Mouse (Mus musculus) intestine, embryonic 16.5 days (tissue): ENCODE measurements around the gene Gga1. TPM values are rescaled to one million over a fixed set of nuclear protein-coding genes. Genes with fewer than 3 reads are reported as not detected.

ENCODE experiments used
- ATAC-seq: fragments of 200-750 bp; cut with Nextera tagmentation; 2 replicates; pipeline ENCODE4 v1.8.0; 2017; ENCODE audit warnings: moderate TSS enrichment, moderate library complexity
- H3K27ac ChIP-seq: fragments of 300-500 bp; sonication (generic); 2 replicates; pipeline ENCODE4 v1.5.1; 2014; ENCODE audit warnings: mild to moderate bottlenecking, low read length
- H3K27me3 ChIP-seq: fragments of 300-500 bp; sonication (generic); replicated peaks from 2 replicates; pipeline ENCODE4 v1.6.1; 2014; ENCODE audit warnings: low read length, control low read depth, mixed read lengths; ENCODE audit not compliant: control insufficient read depth, insufficient read depth
- H3K36me3 ChIP-seq: fragments of 300-500 bp; sonication (generic); 2 replicates; pipeline ENCODE4 v1.6.1; 2014; ENCODE audit warnings: low read length, control low read depth; ENCODE audit not compliant: control insufficient read depth, insufficient read depth
- H3K4me1 ChIP-seq: fragments of 300-500 bp; sonication (generic); 2 replicates; pipeline ENCODE4 v1.6.1; 2014; ENCODE audit warnings: low read length, control low read depth, mixed read lengths; ENCODE audit not compliant: control insufficient read depth, insufficient read depth
- H3K4me2 ChIP-seq: fragments of 300-500 bp; sonication (generic); 2 replicates; pipeline ENCODE4 v1.6.1; 2014; ENCODE audit warnings: low read depth, low read length, control low read depth
- H3K4me3 ChIP-seq: fragments of 300-500 bp; sonication (generic); 2 replicates; pipeline ENCODE4 v1.5.1; 2014; ENCODE audit warnings: mild to moderate bottlenecking, low read length
- H3K9ac ChIP-seq: fragments of 300-500 bp; sonication (generic); 2 replicates; pipeline ENCODE4 v1.6.1; 2014; ENCODE audit warnings: low read depth, low read length
- H3K9me3 ChIP-seq: fragments of 300-500 bp; sonication (generic); 2 replicates; pipeline ENCODE4 v1.6.1; 2016; ENCODE audit warnings: low read length, control low read depth; ENCODE audit not compliant: control insufficient read depth
- WGBS: fragments of 180-500 bp; shearing (Covaris S2); extraction: QIAGEN DNeasy Blood & Tissue Kit; methylation state at CpG from one replicate; pipeline ENCODE4 v1.1.7; 2014; 5-methylcytosine and 5-hydroxymethylcytosine counted together
- microRNA-seq: library from miRNA; unstranded; fragments of <30 nt; microRNA quantifications from one replicate; pipeline ENCODE4, GENCODE M21; 2016
- polyA plus RNA-seq: library from polyadenylated mRNA; unstranded; fragments of >200 nt; fragmentation: Nextera tagmentation; extraction: Ambion mirVana; gene quantifications from 2 replicates; pipeline ENCODE4 v1.2.1, GENCODE M21; 2015

Gga1 gene
- polyA plus RNA-seq, 1 experiment from 2014 or later: 56.3 TPM

DNA sequence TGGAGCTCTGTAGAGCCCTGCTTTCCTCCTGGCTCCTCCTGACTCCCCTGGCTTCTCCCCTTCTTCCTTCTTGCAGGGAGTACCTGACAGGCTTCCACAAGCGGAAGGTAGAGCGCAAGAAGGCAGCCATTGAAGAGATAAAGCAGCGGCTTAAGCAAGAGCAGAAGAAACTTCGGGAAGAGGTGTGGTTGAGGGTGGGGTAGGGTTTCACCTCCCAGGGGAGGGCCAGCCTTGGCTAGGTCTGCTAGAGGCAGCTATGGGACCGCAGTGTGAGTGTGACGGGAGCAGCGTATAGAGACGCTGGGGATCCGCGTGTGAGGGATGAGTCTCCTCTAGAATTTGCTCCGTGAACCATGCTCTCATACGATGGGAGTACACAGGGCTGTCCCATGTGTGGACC lies 59.4 kb downstream of the Gga1 start:
- no peak for ATAC-seq
- H3K4me3 ChIP-seq: no peak overlapping the region
- no peak overlapping the region for H3K27ac ChIP-seq
- peaks cover 23% of the 10 kb centered on the region for H3K36me3 ChIP-seq
- no peaks in the 10 kb centered on the region for H3K27me3 ChIP-seq
- H3K9ac ChIP-seq: no peak overlapping the region
- H3K9me3 ChIP-seq: no peaks in the 10 kb centered on the region
- peaks cover 10% of the 10 kb centered on the region for H3K4me1 ChIP-seq
- 90% methylated on average over 12 of the region's 12 CpGs for WGBS
- H3K4me2 ChIP-seq: no peak overlapping the region

DNA sequence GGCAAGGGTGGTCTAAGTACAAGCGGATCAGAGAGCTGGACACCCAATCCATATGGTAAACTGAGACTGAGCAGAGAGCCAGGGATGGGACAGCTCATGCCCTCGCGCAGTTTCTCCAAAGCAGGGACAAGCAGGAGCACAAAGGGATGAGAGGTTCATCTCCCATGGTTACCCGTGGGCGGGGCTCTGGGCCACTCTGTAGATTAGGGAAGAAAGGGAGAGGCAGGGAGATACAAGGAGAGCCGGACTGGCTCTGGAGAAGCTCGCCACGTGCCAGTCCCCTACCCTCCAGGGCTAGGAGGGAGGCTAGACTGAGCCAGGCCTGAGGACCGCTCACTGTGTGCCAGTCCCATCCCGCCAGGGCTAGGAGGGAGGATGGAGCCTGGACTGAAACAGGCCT lies 60.3 kb downstream of the Gga1 start:
- Histone ChIP-seq H3K27me3 (no peaks in the 10 kb centered on the region), H3K9me3 (no peaks in the 10 kb centered on the region), H3K27ac (no peak overlapping the region), H3K4me2 (no peak overlapping the region), H3K9ac (no peak overlapping the region), H3K36me3 (peaks cover 23% of the 10 kb centered on the region), H3K4me1 (peaks cover 10% of the 10 kb centered on the region), H3K4me3 (no peak overlapping the region)
- WGBS: 89% methylated on average over 10 of the region's 10 CpGs
- ATAC-seq: no peak

DNA sequence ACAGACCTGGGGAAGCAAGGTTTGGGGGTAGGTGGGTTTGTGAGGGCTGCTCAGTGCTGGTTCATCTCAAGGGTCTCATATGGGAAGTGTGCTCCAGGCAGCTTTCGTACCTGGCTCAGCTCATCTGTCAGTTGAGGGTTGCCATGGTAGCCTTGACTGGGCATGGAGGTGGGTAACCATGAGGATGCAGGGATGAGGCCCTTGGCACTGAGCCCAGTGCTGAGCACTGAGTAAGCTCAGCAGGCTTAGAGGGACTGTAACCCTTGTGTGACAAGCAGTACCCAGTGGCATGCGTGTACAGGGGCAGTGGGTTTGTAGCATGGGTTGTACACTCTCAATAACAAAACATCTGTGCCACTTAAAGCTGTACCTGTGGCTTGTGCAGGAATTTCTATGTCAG lies 61.0 kb downstream of the Gga1 start:
- H3K36me3 ChIP-seq: peaks cover 23% of the 10 kb centered on the region

DNA sequence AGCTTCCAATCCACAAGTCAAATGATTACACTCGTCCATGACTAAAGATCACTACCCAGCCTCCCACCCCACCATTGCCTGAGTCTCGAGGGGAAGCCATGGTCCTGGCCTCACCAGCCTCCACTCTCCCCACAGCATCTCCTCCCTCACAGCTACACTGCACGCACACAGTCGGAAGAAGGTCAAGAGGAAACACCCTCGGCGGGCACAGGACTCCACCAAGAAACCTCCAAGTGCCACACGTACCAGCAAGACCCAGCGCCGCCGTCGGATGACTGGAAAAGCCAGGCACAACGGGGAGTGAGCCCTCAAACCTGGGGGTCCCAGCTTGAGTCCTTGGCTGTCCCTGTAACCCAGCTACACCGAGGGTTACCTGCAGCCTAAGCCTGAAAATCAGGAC lies 63.3 kb downstream of the Gga1 start:
- H3K27me3 ChIP-seq: no peaks in the 10 kb centered on the region
- H3K9me3 ChIP-seq: no peaks in the 10 kb centered on the region
- H3K4me2 ChIP-seq: no peak overlapping the region
- no peak overlapping the region for H3K27ac ChIP-seq
- no peak for ATAC-seq
- H3K4me3 ChIP-seq: no peak overlapping the region
- WGBS: 89% methylated on average over 13 of the region's 13 CpGs
- peaks cover 14% of the 10 kb centered on the region for H3K4me1 ChIP-seq
- peaks cover 23% of the 10 kb centered on the region for H3K36me3 ChIP-seq
- H3K9ac ChIP-seq: no peak overlapping the region

More for the DNA sequence above, 61.0 kb downstream of the Gga1 start:
- Histone ChIP-seq H3K4me1 (peaks cover 11% of the 10 kb centered on the region), H3K9me3 (no peaks in the 10 kb centered on the region), H3K27me3 (no peaks in the 10 kb centered on the region), H3K27ac (no peak overlapping the region), H3K4me2 (no peak overlapping the region), H3K9ac (no peak overlapping the region), H3K4me3 (no peak overlapping the region)
- ATAC-seq: no peak
- 84% methylated on average over 2 of the region's 2 CpGs for WGBS

DNA sequence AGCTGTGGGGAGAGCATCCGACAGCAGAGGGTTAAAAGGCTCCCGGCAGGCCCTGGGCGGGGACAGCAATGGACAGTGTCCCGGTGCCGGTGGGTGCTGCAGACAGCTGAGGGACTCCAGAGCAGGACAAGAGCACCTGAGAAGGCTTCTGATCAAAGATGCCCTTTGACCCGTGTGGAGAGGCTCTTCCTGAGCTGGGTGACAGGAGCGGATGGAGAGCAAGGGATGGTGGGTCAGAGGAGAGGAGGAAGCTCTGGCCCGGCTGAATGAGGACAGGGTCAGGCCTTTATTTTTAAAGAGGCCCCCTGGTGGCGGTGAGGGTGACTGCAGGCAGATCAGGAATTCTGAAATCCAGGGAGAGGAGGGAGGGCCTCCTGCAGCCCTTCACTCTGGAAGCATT lies 65.7 kb downstream of the Gga1 start:
- H3K9me3 ChIP-seq: no peaks in the 10 kb centered on the region
- H3K4me3 ChIP-seq: peak overlapping the region; percentile 48
- peaks cover 3% of the 10 kb centered on the region for H3K27me3 ChIP-seq
- no peak overlapping the region for H3K27ac ChIP-seq
- H3K36me3 ChIP-seq: peaks cover 20% of the 10 kb centered on the region
- peak; percentile 70 for ATAC-seq
- peak overlapping the region; percentile 68 for H3K9ac ChIP-seq
- WGBS: under 1% methylated on average over 9 of the region's 9 CpGs
- H3K4me2 ChIP-seq: peak overlapping the region; percentile 70
- peaks cover 9% of the 10 kb centered on the region for H3K4me1 ChIP-seq

Small RNA genes lying within 50 kb of the gene (microRNA-seq; reads per million reads assigned to microRNA genes)
- gene Mir6955: not detected

Other genes with a start within 250 kb of the Gga1 start
- 0.06 and 0.13 TPM in 2 replicates for gene Elfn2, start 158.4 kb upstream of the Gga1 start, polyA plus RNA-seq
- 17.2 and 18.2 TPM in 2 replicates for gene Mfng, start 103.7 kb upstream of the Gga1 start, polyA plus RNA-seq
- gene Card10, start 74.1 kb upstream of the Gga1 start, polyA plus RNA-seq: 5.2 and 6.1 TPM in 2 replicates
- gene Cdc42ep1, start 34.6 kb upstream of the Gga1 start, polyA plus RNA-seq: 34.5 and 36.1 TPM in 2 replicates
- 1,298 and 1,309 TPM in 2 replicates for gene Lgals2, start 21.7 kb upstream of the Gga1 start, polyA plus RNA-seq
- gene Gm49510, start 22.5 kb downstream of the Gga1 start, polyA plus RNA-seq: 0.21 and 0.55 TPM in 2 replicates
- gene Sh3bp1, start 22.6 kb downstream of the Gga1 start, polyA plus RNA-seq: 21.5 and 23.3 TPM in 2 replicates
- gene Pdxp, start 36.7 kb downstream of the Gga1 start, polyA plus RNA-seq: 2.2 and 6.4 TPM in 2 replicates
- gene Lgals1, start 49.5 kb downstream of the Gga1 start, polyA plus RNA-seq: 865 and 927 TPM in 2 replicates
- 38.1 and 43.7 TPM in 2 replicates for gene Nol12, start 57.7 kb downstream of the Gga1 start, polyA plus RNA-seq
- gene Triobp, start 70.5 kb downstream of the Gga1 start, polyA plus RNA-seq: 54.3 and 58.7 TPM in 2 replicates
- 438 and 456 TPM in 2 replicates for gene H1f0, start 151.3 kb downstream of the Gga1 start, polyA plus RNA-seq
- 1.8 and 2.3 TPM in 2 replicates for gene Galr3, start 164.7 kb downstream of the Gga1 start, polyA plus RNA-seq
- gene Ankrd54, start 185.7 kb downstream of the Gga1 start, polyA plus RNA-seq: 56.4 and 57.5 TPM in 2 replicates
- 221 and 238 TPM in 2 replicates for gene Eif3l, start 198.0 kb downstream of the Gga1 start, polyA plus RNA-seq
- 5.2 and 6.3 TPM in 2 replicates for gene Micall1, start 231.7 kb downstream of the Gga1 start, polyA plus RNA-seq